Mouse (Mus musculus): ENCODE measurements around the gene Gimap5.

DNA sequence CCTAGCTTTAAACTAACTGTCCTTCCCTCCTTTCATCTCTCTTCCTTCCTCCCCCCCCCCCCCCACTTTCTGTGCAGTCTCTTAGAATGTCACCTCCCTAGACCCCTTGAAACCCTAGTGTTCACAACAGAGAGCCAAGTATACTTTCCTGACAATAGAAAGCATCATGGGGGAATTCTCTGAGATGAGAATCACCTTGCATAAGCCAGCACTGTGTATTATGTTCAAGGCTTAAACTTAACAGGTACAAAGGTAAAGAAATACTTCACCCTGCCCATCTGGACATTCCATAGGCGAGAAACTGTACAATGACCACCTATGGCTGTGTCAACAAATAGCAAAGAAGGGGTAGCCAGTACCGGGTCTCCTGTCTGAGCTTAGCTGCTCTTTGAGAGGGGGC lies 507 bp upstream of the Gimap5 start:
- TF ChIP-seq CTCF (IDR thresholded peaks at IDR 0.05 in 2 of 3, conservative IDR thresholded peaks at IDR 0.05 in 1 of 3; ENCODE audit: control insufficient read depth in 1 of 3, insufficient read depth in 1 of 3, low read depth in 2 of 3, low read length in 3 of 3, poor library complexity in 1 of 3, severe bottlenecking in 1 of 3), result no peak
- no peak for TF ChIP-seq SIN3A (IDR thresholded peaks at IDR 0.05; ENCODE audit: low read length)
- TF ChIP-seq NRF1 (IDR thresholded peaks at IDR 0.05; ENCODE audit: insufficient read depth, low read depth, low read length, poor library complexity, severe bottlenecking), result no peak
- no peak for TF ChIP-seq GABPA (IDR thresholded peaks at IDR 0.05; ENCODE audit: low read depth, low read length)
- no peak for TF ChIP-seq POLR2A (IDR thresholded peaks at IDR 0.05; ENCODE audit: control insufficient read depth in 1 of 2, insufficient read depth in 1 of 2, low read depth in 1 of 2, low read length in 2 of 2, poor library complexity in 1 of 2)
- no peak for TF ChIP-seq CHD1 (IDR thresholded peaks at IDR 0.05; ENCODE audit: low read depth, low read length)
- no peak for TF ChIP-seq SMC3 (IDR thresholded peaks at IDR 0.05; ENCODE audit: low read depth, low read length)
- TF ChIP-seq USF1 (IDR thresholded peaks at IDR 0.05; ENCODE audit: low read depth, low read length), result no peak
- no peak for TF ChIP-seq MAZ (IDR thresholded peaks at IDR 0.05; ENCODE audit: low read depth, low read length)
- no peak for TF ChIP-seq TCF12 (IDR thresholded peaks at IDR 0.05; ENCODE audit: low read depth, low read length)
- no peak for TF ChIP-seq MAX (IDR thresholded peaks at IDR 0.05; ENCODE audit: low read length)
- no peak for TF ChIP-seq RAD21 (IDR thresholded peaks at IDR 0.05; ENCODE audit: low read depth, low read length)

Measured in MEL (cell line).